Mouse (Mus musculus): ENCODE measurements at regions not wholly inside any gene's neighbourhood (a gene's known extent, or its start where the extent isn't known, plus 50 kb on each side); places are given as distances from the start of the nearest gene placed in this dataset.

DNA sequence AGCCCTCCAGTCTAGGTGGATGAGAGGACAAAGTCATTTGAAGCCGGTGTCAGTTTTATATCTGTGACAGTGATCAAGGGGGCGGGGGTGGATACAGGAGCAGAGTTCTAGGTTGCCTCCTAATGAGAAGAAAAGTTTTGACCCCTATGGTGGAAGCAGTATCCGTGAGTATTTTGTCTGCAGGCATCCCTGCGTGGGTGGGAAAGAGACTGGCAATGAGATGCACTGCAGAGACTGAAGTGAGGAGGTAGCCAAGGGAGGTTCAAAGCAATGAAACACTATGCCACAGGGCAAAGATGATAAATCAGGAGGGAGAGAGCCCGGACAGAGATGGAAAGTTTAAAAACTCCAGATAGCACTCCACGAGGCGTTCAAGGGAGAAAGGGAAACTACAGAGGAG lies 210.5 kb downstream of the Nedd1 start:
- TF ChIP-seq HCFC1 (IDR thresholded peaks at IDR 0.05; ENCODE audit: borderline replicate concordance, insufficient read depth, low read length) (no peak), ZC3H11A (IDR thresholded peaks at IDR 0.05; ENCODE audit: borderline replicate concordance, low read depth, low read length) (no peak)

All from ES-E14 (cell line).